Mouse (Mus musculus) erythroblast, adult 5-6 weeks (primary cell): ENCODE measurements at regions not wholly inside any gene's neighbourhood (a gene's known extent, or its start where the extent isn't known, plus 50 kb on each side); places are given as distances from the start of the nearest gene placed in this dataset.

Experiments
- ATAC-seq: replicated peaks from 2 replicates; pipeline ENCODE4 v1.8.0; 2016; ENCODE audit warnings: moderate number of reproducible peaks, mild to moderate bottlenecking, moderate TSS enrichment, inconsistent platforms; ENCODE audit not compliant: poor library complexity, low FRiP score, severe bottlenecking

GRCm38 (mm10) chr9:60993661-60994060 is 199.3 kb downstream of the Uaca start:
- no peak for ATAC-seq

DNA sequence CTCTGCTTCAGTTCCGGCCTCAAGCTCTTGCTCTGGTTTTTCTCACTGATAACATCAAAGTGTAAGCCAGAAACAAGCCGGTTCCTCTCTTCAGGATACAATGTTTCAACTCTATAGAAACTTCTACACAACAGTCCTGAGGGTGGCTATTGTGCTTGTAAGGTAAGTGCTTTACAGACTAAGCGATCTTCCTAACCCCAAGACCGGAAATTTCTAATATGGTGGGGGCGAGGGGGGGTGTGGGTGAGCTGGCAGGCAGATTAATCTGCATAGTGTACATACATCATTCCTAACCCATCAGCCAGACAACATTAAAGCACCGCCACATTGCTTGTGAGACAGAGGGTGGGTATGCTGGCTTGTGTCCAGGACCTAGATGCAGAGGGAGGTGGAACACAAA is 200.8 kb downstream of the Uaca start:
- ATAC-seq, result no peak

DNA sequence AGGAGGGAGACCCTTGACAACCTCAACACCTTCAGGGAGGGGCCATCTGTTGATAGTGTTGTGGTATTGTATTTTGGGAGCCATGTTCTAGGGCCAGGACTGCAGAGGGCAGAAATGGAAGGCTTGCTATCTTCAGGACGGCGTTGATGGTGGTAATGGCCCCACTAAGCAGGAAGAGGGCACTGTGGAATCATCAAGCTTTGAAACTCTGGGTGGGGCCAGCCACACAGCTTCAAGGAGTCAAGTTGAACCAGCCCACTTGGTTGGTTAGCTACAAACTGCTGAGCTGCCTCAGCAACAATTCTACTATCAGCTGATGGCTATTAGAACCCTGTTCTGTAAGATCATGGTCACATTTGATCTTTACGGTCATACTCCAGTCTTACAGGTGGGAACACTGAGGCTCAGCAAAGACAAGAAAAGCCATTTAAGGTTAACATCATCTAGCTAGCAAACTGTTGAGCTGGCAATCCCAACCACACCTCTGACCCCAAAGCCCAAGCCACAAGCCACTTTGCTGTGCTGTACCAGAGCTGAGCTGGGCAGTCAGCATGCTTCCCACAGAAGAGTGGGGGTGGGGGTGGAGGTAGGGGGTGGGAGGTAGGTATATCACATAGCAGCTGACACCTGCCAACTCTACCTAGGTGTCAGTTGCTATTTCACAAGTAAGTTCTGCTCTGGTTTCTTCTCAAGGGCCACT is 203.9 kb downstream of the Uaca start:
- ATAC-seq, result no peak

- 0 out of 2 replicates have a peak, but pooled peaks have one; percentile 57 for ATAC-seq
Measured at GRCm38 (mm10) chr9:60999001-60999529, 204.7 kb downstream of the Uaca start.

- ATAC-seq, result no peak
Measured at GRCm38 (mm10) chr9:61000232-61000631, 205.9 kb downstream of the Uaca start.

GRCm38 (mm10) chr9:61002572-61002971 is 208.2 kb downstream of the Uaca start:
- ATAC-seq, result no peak

GRCm38 (mm10) chr9:61008446-61008845 is 214.1 kb downstream of the Uaca start:
- ATAC-seq, result no peak

GRCm38 (mm10) chr9:61011066-61011465 is 216.7 kb downstream of the Uaca start:
- no peak for ATAC-seq

DNA sequence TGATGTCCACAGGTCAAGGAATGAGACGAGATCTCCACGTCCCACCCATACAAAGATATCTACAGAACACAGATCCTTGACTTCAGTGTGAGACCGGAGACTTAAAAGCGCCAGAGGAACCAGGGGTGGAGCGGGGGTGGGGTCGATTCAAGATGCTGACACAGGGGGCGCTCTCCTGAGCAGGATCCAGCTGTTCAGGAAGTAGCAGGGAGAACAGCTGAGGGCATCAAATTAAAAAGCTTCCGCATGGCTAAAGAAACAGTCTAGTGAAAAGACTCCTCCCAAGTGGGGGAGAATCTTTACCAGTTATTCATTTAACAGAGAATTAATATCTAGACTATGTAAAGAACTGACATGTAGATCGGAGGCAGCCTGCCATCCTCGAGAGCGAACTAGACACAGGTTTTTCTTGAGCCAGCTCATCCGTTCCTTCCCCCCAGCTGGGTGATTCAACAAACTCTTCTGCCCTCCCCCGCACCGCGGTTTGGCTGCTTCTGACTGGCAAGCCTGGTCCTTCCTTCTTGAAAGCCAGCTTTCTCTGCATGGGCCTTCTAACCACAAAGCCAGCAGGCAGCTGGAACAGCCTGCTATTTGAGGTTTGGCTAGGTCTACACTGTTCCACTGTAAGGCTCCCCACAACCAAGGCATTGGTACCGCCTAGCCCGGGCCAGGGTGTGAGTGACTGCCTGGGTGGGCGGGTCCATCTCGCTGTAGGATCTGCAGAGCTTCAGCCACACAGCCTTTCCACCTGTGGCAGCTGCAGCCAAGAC is 218.6 kb downstream of the Uaca start:
- no peak for ATAC-seq

- ATAC-seq, result no peak
Measured at GRCm38 (mm10) chr9:61014151-61014550, 219.8 kb downstream of the Uaca start.

- ATAC-seq, result no peak
Measured at GRCm38 (mm10) chr9:61015374-61015890, 221.1 kb downstream of the Uaca start.

- ATAC-seq, result no peak
Measured at GRCm38 (mm10) chr9:61016673-61017072, 222.3 kb downstream of the Uaca start.

- ATAC-seq, result no peak
Measured at GRCm38 (mm10) chr9:61019938-61020337, 225.6 kb downstream of the Uaca start.

GRCm38 (mm10) chr9:61021810-61022209 is 227.5 kb downstream of the Uaca start:
- no peak for ATAC-seq

GRCm38 (mm10) chr9:61022371-61023026 is 228.2 kb downstream of the Uaca start:
- no peak for ATAC-seq

DNA sequence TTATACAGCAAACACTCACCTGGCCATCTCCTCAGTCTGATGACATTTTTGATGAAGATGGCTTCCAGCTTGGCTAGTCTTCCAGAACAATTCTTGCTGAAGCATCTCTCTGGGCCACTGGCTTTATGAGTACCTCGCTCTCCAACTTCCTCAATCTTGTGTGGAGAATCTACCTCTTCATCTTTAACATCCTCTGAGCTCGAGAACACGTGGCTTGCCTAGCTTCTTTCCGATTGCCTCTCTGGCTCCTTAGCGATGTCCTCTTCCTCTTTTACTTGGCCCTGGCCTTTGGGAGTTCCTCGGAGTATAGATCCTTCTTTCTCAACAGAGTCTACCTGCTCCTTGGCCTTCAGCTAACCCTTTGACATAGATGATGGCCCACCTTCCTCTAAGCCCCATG is 231.0 kb downstream of the Uaca start:
- ATAC-seq, result no peak

GRCm38 (mm10) chr9:61028775-61029401 is 234.5 kb downstream of the Uaca start:
- ATAC-seq, result no peak

DNA sequence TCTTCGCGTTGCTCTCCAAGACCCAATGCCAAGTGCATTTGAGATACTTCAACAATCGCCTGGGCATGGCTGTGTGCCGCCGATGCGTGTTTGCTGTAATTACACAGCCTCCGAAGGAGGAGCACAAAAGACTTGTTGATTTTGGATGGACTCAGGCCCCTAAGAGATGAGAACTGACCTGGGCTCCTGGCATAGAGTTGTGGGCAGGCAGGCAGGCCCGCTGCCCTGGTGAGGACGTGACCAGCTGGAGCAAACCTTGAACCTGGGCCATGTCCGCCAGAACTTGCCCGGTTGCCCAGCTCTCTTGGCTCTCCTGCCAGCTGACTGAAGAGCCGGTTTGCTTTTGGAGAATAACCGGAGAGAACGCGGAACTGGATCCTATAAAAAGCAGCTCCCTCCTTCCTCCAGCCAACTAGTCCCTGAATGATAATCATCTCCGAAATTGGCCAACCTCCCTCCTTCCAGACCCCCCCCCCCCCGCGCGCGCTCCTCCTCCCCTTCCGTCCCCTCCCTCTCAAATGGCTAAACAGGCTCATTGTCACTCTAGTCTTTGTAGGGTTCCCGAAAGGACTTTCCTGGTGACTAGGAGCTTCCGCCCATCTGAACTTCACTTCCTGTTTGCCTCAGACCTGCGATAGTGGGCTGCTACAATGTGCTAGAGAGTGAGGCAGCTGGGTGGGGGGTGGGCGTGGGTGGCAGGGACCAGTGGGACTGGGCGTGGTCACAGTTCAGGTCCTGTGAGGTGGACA is 237.5 kb downstream of the Uaca start:
- no peak for ATAC-seq
